Mouse (Mus musculus) liver, embryonic 16.5 days (tissue): ENCODE results near the gene Armcx4. TPM values are rescaled to one million over a fixed set of nuclear protein-coding genes. Genes with fewer than 3 reads are reported as not detected.

ENCODE experiments used
- ATAC-seq: fragments of 200-750 bp; cut with Nextera tagmentation; 2 replicates; pipeline ENCODE4 v1.8.0; 2017; ENCODE audit warnings: low read depth, mild to moderate bottlenecking, moderate number of reproducible peaks, moderate library complexity
- H3K27ac ChIP-seq: fragments of 300-500 bp; sonication (generic); 2 replicates; pipeline ENCODE4 v1.5.1; 2014; ENCODE audit warnings: mild to moderate bottlenecking, low read length
- H3K27me3 ChIP-seq: fragments of 300-500 bp; sonication (generic); 2 replicates; pipeline ENCODE4 v1.6.1; 2014; ENCODE audit warnings: low read depth, low read length, mixed read lengths; ENCODE audit not compliant: control insufficient read depth, insufficient read depth
- H3K36me3 ChIP-seq: fragments of 300-500 bp; sonication (generic); 2 replicates; pipeline ENCODE4 v1.6.1; 2014; ENCODE audit warnings: mild to moderate bottlenecking; ENCODE audit not compliant: control insufficient read depth, insufficient read depth
- H3K4me1 ChIP-seq: fragments of 300-500 bp; sonication (generic); 2 replicates; pipeline ENCODE4 v1.6.1; 2014; ENCODE audit warnings: low read depth, low read length, mixed read lengths; ENCODE audit not compliant: control insufficient read depth
- H3K4me2 ChIP-seq: fragments of 300-500 bp; sonication (generic); 2 replicates; pipeline ENCODE4 v1.6.1; 2014; ENCODE audit warnings: low read depth, low read length, mixed read lengths
- H3K4me3 ChIP-seq: fragments of 300-500 bp; sonication (generic); 2 replicates; pipeline ENCODE4 v1.5.1; 2014; ENCODE audit warnings: low read depth, mild to moderate bottlenecking, low read length
- H3K9ac ChIP-seq: fragments of 300-500 bp; sonication (generic); 2 replicates; pipeline ENCODE4 v1.6.1; 2014; ENCODE audit warnings: low read depth, low read length
- H3K9me3 ChIP-seq: fragments of 300-500 bp; sonication (generic); replicated peaks from 2 replicates; pipeline ENCODE4 v1.6.1; 2016; ENCODE audit warnings: low read length; ENCODE audit not compliant: control insufficient read depth
- WGBS: fragments of 180-500 bp; shearing (Covaris S2); extraction: QIAGEN DNeasy Blood & Tissue Kit; methylation state at CpG from one replicate; pipeline ENCODE4 v1.1.7; 2014; ENCODE audit not compliant: insufficient replicate concordance; 5-methylcytosine and 5-hydroxymethylcytosine counted together
- polyA plus RNA-seq: library from polyadenylated mRNA; unstranded; fragments of >200 nt; fragmentation: Nextera tagmentation; extraction: Ambion mirVana; gene quantifications from 2 replicates; pipeline ENCODE4 v1.2.1, GENCODE M21; 2015

Armcx4 gene
- polyA plus RNA-seq, 1 experiment from 2014 or later, result 0.30 TPM

- no peak overlapping the region for H3K4me2 ChIP-seq
- no peak overlapping the region for H3K27ac ChIP-seq
- H3K9ac ChIP-seq, result no peak overlapping the region
- no peaks in the 10 kb centered on the region for H3K4me1 ChIP-seq
- no peak overlapping the region for H3K4me3 ChIP-seq
- H3K36me3 ChIP-seq, result no peaks in the 10 kb centered on the region
- WGBS, result 38% methylated on average over 4 of the region's 4 CpGs
- no peaks in the 10 kb centered on the region for H3K9me3 ChIP-seq
- ATAC-seq, result no peak
- peaks cover 2% of the 10 kb centered on the region; the same call in 1 of the 2 replicates for H3K27me3 ChIP-seq
Observed at GRCm38 (mm10) chrX:134729778-134730177, 43.5 kb downstream of the Armcx4 start.

GRCm38 (mm10) chrX:134737796-134738195, 51.5 kb downstream of the Armcx4 start:
- Histone ChIP-seq H3K9ac (no peak overlapping the region), H3K4me3 (no peak overlapping the region), H3K4me2 (no peak overlapping the region), H3K4me1 (no peaks in the 10 kb centered on the region), H3K27ac (no peak overlapping the region), H3K27me3 (no peaks in the 10 kb centered on the region; the same call in 1 of the 2 replicates), H3K36me3 (no peaks in the 10 kb centered on the region), H3K9me3 (no peaks in the 10 kb centered on the region)
- peak; percentile 47 for ATAC-seq
- WGBS, result 78% methylated on average over 1 of the region's 1 CpGs

GRCm38 (mm10) chrX:134739160-134739559, 52.8 kb downstream of the Armcx4 start:
- H3K4me3 ChIP-seq, result no peak overlapping the region
- no peaks in the 10 kb centered on the region for H3K9me3 ChIP-seq
- H3K27me3 ChIP-seq, result no peaks in the 10 kb centered on the region; the same call in 1 of the 2 replicates
- H3K27ac ChIP-seq, result no peak overlapping the region
- no peaks in the 10 kb centered on the region for H3K4me1 ChIP-seq
- H3K36me3 ChIP-seq, result no peaks in the 10 kb centered on the region
- no peak overlapping the region for H3K9ac ChIP-seq
- 0 out of 2 replicates have a peak, but pooled peaks have one; percentile 21 for ATAC-seq
- no peak overlapping the region for H3K4me2 ChIP-seq
- WGBS, result 33% methylated on average over 4 of the region's 4 CpGs

- no peaks in the 10 kb centered on the region for H3K9me3 ChIP-seq
- H3K36me3 ChIP-seq, result no peaks in the 10 kb centered on the region
- no peak overlapping the region for H3K9ac ChIP-seq
- no peak overlapping the region for H3K4me2 ChIP-seq
- no peaks in the 10 kb centered on the region for H3K4me1 ChIP-seq
- ATAC-seq, result no peak
- no peaks in the 10 kb centered on the region for H3K27me3 ChIP-seq
- WGBS, result 45% methylated on average over 5 of the region's 5 CpGs
- H3K4me3 ChIP-seq, result no peak overlapping the region
- H3K27ac ChIP-seq, result no peak overlapping the region
Observed at GRCm38 (mm10) chrX:134741862-134742261, 55.5 kb downstream of the Armcx4 start.

Other genes starting within 250 kb of the Armcx4 start
- not detected in 2 replicates for gene Taf7l, start 210.0 kb upstream of the Armcx4 start, polyA plus RNA-seq
- 62.2 and 65.2 TPM in 2 replicates for gene Timm8a1, start 144.7 kb upstream of the Armcx4 start, polyA plus RNA-seq
- 14.4 and 14.8 TPM in 2 replicates for gene Btk, start 102.9 kb upstream of the Armcx4 start, polyA plus RNA-seq
- 216 and 255 TPM in 2 replicates for gene Rpl36a, start 100.9 kb upstream of the Armcx4 start, polyA plus RNA-seq
- 3.6 and 4.5 TPM in 2 replicates for gene Gla, start 85.4 kb upstream of the Armcx4 start, polyA plus RNA-seq
- 66.4 and 79.1 TPM in 2 replicates for gene Hnrnph2, start 85.3 kb upstream of the Armcx4 start, polyA plus RNA-seq
- gene Armcx1, start 31.4 kb downstream of the Armcx4 start, polyA plus RNA-seq, result 5.1 and 6.0 TPM in 2 replicates
- 4.2 and 4.9 TPM in 2 replicates for gene Armcx6, start 64.9 kb downstream of the Armcx4 start, polyA plus RNA-seq
- gene Armcx3, start 70.1 kb downstream of the Armcx4 start, polyA plus RNA-seq, result 18.8 and 19.0 TPM in 2 replicates
- 9.5 and 10.3 TPM in 2 replicates for gene Armcx2, start 122.7 kb downstream of the Armcx4 start, polyA plus RNA-seq